Mouse (Mus musculus): Measurements from ENCODE around the gene Col15a1. TPM values are rescaled to one million over a fixed set of nuclear protein-coding genes. Genes with fewer than 3 reads are reported as not detected.
A peak's percentile ranks its signal among the peaks of the same experiment; 100 is the strongest.

Col15a1 gene
- polyA plus RNA-seq, 1 experiment from 2014 or later = 18.3 TPM

DNA sequence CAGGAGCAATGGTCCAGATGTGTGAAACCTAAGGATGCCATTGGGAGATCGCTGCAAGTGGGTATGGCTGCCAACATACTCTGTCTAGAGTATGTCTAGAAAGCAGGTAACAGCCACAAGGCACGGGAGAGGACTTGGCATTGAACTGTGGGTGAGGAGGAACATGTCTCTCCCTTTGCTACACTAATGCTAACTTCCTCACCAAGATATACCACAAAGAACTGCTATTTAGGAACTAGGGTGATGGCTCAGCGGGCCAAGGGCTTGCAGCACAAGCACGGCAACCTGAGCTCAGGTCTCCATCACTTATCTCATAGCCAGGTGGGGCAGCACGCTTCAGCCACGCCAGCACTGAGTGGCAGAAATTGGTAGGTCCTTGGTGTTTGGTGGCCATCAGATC is 103.5 kb downstream of the Col15a1 start:
- no peak for ATAC-seq (ENCODE audit: insufficient number of reproducible peaks, insufficient read depth, low FRiP score, low TSS enrichment, low read depth)
- no peak overlapping the region for H3K27ac ChIP-seq
- H3K9me3 ChIP-seq = no peaks in the 10 kb centered on the region
- 90% methylated on average over 6 of the region's 6 CpGs for WGBS
- H3K27me3 ChIP-seq = no peaks in the 10 kb centered on the region
- H3K9ac ChIP-seq = no peak overlapping the region
- H3K4me1 ChIP-seq = peaks cover 11% of the 10 kb centered on the region
- H3K4me2 ChIP-seq = no peak overlapping the region
- no peak overlapping the region for H3K4me3 ChIP-seq
- H3K36me3 ChIP-seq = no peaks in the 10 kb centered on the region

DNA sequence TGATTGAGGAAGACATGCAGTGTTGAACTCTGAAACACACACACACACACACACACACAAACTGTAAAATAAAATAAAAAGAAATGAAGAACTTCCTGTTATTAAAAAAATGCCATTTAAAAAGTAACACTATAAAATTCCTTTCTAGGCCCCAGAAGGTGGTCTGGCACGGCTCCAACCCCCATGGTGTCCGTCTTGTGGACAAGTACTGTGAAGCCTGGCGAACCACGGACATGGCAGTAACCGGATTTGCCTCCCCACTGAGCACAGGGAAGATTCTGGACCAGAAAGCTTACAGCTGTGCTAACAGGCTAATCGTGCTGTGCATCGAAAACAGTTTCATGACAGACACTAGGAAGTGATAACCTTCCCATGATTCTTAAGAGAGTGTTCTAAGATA is 104.0 kb downstream of the Col15a1 start:
- Histone ChIP-seq H3K4me2 (no peak overlapping the region), H3K27ac (no peak overlapping the region), H3K4me1 (peaks cover 11% of the 10 kb centered on the region), H3K36me3 (no peaks in the 10 kb centered on the region), H3K9me3 (no peaks in the 10 kb centered on the region), H3K4me3 (no peak overlapping the region), H3K27me3 (no peaks in the 10 kb centered on the region), H3K9ac (no peak overlapping the region)
- no peak for ATAC-seq (ENCODE audit: insufficient number of reproducible peaks, insufficient read depth, low FRiP score, low TSS enrichment, low read depth)
- 63% methylated on average over 7 of the region's 7 CpGs for WGBS

DNA sequence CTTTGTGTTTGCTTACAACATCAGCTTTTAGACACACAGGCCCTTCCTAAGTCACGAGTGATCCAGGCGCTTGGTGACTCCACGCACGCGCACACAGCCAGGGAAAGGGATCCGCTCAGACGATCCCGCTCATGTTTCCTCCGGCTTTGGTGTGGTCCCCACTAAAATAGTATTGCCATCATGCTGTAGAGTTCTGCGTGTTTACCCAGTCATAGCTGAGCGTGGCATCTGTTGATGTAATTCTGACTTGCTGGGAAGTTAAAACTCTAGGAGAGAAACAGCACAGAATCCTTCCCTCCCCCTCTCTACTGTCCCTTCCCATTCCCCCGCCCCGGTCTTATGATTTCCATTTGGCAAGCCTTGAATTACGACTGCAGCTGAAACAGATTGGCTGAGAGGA is 104.7 kb downstream of the Col15a1 start:
- 51% methylated on average over 14 of the region's 14 CpGs for WGBS
- Histone ChIP-seq H3K4me1 (peaks cover 11% of the 10 kb centered on the region), H3K4me2 (peak overlapping the region; percentile 38), H3K27ac (peak overlapping the region; percentile 74), H3K9me3 (no peaks in the 10 kb centered on the region), H3K9ac (no peak overlapping the region), H3K36me3 (no peaks in the 10 kb centered on the region), H3K4me3 (peak overlapping the region; percentile 11; the same call in 1 of the 2 replicates), H3K27me3 (no peaks in the 10 kb centered on the region)
- ATAC-seq (ENCODE audit: insufficient number of reproducible peaks, insufficient read depth, low FRiP score, low TSS enrichment, low read depth) = no peak

DNA sequence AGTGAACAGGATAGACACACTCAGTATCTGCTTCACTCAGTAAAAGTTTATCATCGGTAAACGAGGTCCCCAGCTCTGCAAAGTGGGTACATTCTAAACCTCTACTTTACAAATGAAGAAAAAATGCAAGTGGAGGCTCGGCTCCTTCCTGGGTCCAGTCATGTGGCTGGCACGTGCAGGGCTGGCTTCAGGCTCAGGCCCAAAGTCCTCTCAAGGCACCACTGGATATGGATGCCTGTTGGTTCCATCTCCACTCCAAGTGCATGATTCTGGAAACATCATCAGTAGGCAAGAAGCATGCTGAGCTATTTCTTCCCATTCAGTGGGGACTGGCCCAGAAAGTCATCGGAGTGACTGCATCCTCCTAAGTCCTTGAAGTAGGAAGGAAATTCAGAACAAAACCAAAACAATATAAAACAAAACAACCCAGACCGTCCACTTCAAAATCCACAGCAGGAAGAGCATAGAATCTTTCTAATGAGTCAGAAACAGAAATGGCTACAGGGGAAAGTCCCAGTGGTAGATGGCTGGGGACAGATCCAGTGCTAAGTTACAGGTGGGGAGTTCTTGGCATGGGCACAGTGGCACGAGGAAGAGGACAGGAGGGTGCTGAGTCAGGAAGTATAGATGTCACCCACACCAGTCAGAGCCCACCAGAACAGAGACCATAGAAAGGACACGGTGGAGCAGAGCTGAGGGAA is 105.9 kb downstream of the Col15a1 start:
- Histone ChIP-seq H3K9ac (no peak overlapping the region), H3K4me1 (peaks cover 15% of the 10 kb centered on the region), H3K9me3 (no peaks in the 10 kb centered on the region), H3K27ac (no peak overlapping the region), H3K4me2 (no peak overlapping the region), H3K4me3 (no peak overlapping the region), H3K36me3 (no peaks in the 10 kb centered on the region), H3K27me3 (no peaks in the 10 kb centered on the region)
- 86% methylated on average over 8 of the region's 8 CpGs for WGBS
- no peak for ATAC-seq (ENCODE audit: insufficient number of reproducible peaks, insufficient read depth, low FRiP score, low TSS enrichment, low read depth)

DNA sequence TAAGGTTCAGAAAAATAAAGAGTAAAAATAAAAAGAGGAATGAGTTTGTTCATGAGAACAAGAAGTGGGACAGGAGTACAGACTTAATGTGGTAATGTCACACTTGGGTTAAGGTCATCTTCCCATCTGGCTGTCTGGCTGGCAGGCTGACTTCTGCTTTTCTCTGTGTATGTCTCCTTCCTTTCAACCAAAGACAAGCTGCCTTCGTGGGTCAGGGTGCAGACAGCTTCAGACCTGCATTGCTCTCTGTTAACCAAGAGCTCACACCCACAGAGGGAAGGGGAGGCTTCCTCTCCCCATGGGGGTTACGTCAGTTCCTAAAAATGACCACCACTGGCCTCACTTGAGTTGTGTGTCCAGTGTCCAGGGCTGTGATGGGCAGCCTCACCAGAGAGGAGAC is 107.5 kb downstream of the Col15a1 start:
- H3K4me1 ChIP-seq = peaks cover 15% of the 10 kb centered on the region
- H3K27ac ChIP-seq = no peak overlapping the region
- no peaks in the 10 kb centered on the region for H3K36me3 ChIP-seq
- H3K4me2 ChIP-seq = no peak overlapping the region
- 79% methylated on average over 2 of the region's 2 CpGs for WGBS
- no peak overlapping the region for H3K9ac ChIP-seq
- 0 out of 2 replicates have a peak, but pooled peaks cover 2% of the 10 kb centered on the region for H3K9me3 ChIP-seq
- no peaks in the 10 kb centered on the region for H3K27me3 ChIP-seq
- H3K4me3 ChIP-seq = no peak overlapping the region
- no peak for ATAC-seq (ENCODE audit: insufficient number of reproducible peaks, insufficient read depth, low FRiP score, low TSS enrichment, low read depth)

DNA sequence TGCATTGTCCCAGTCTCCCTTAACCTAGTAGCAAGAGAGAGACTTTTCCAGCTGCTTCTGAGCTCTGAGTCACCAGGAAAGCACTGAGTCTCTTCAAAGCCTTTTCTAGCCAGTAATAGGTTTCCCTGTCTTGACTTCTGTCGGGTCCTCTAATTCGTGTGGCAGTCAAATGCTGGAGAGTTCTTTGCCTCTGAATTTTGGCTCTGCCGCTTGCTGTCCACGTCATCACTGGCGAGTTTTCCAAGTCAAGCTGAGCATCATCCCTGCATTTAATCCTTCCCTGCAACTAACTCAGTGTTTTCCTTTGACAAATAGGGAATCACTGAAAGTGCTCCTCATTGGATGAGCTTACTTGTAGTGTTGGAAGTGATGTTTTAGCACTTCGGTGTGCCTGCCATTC is 108.5 kb downstream of the Col15a1 start:
- Histone ChIP-seq H3K4me3 (no peak overlapping the region), H3K27me3 (no peaks in the 10 kb centered on the region), H3K4me1 (peaks cover 15% of the 10 kb centered on the region), H3K27ac (no peak overlapping the region), H3K9me3 (0 out of 2 replicates have a peak, but pooled peaks cover 2% of the 10 kb centered on the region), H3K9ac (no peak overlapping the region), H3K36me3 (no peaks in the 10 kb centered on the region), H3K4me2 (no peak overlapping the region)
- WGBS = 75% methylated on average over 6 of the region's 6 CpGs
- ATAC-seq (ENCODE audit: insufficient number of reproducible peaks, insufficient read depth, low FRiP score, low TSS enrichment, low read depth) = no peak

DNA sequence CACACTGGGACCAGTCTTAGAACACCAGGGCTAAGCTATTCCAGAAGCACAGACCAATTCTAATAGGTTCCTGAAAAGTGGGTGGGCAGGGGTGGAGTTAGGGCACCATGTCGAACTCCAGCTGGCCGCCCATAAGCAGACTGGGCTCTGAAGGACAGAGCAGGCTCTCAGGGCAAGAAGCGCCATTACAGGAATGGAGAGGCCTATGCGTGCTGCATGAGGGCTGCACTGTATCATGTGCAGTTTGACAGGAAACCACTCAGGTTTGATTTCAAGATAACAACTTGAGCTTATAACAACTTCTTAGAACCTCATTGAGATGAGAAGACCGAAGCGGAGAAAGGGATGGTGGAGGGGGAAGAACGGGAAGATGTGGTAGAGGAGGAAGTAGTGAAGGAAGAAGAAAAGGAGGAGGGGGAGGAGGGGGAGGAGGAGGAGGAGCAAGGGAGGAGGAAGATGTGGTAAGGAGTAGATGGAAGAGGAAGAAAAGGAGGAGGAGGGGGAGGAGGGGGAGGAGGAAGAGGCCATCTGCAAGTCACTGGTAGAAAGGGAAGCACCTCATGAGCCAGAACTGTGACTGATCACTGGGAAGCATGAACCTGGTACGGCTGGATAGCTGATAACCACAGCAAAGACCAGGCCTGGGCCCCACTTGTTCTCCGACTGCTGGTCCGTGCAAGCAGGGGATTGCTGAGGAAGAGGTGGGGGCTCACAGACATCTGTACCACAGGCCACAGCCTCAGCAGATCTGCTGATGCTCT is 111.8 kb downstream of the Col15a1 start:
- H3K36me3 ChIP-seq = no peaks in the 10 kb centered on the region
- H3K27ac ChIP-seq = no peak overlapping the region
- no peak overlapping the region for H3K4me2 ChIP-seq
- H3K4me3 ChIP-seq = no peak overlapping the region
- ATAC-seq (ENCODE audit: insufficient number of reproducible peaks, insufficient read depth, low FRiP score, low TSS enrichment, low read depth) = no peak
- WGBS = 75% methylated on average over 10 of the region's 10 CpGs
- peaks cover 7% of the 10 kb centered on the region; the same call in 1 of the 2 replicates for H3K4me1 ChIP-seq
- no peak overlapping the region for H3K9ac ChIP-seq
- 0 out of 2 replicates have a peak, but pooled peaks cover 2% of the 10 kb centered on the region for H3K9me3 ChIP-seq
- H3K27me3 ChIP-seq = no peaks in the 10 kb centered on the region

DNA sequence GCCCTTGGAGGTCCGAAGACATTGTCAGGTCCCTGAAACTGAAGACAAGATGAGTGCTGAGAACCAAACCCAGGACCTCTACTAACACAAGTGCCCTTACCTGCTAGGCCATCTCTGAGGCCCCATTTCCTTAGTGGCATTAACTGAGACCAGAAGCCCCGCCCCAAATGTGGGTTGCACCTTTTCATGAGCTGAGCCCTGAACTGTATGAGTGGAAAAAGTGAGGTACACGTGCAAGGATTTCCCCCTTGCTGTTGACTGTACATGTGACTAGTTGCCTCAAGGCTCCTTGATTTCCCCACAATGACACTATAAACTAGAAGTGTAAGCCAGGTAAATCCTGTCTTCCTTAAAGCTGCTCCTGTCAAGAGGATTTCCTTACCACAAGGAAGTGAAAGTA is 114.4 kb downstream of the Col15a1 start:
- H3K4me3 ChIP-seq = no peak overlapping the region
- no peak overlapping the region for H3K9ac ChIP-seq
- H3K27ac ChIP-seq = no peak overlapping the region
- H3K27me3 ChIP-seq = no peaks in the 10 kb centered on the region
- no peak for ATAC-seq (ENCODE audit: insufficient number of reproducible peaks, insufficient read depth, low FRiP score, low TSS enrichment, low read depth)
- H3K4me2 ChIP-seq = no peak overlapping the region
- H3K36me3 ChIP-seq = no peaks in the 10 kb centered on the region
- H3K4me1 ChIP-seq = peaks cover 7% of the 10 kb centered on the region; the same call in 1 of the 2 replicates
- 0 out of 2 replicates have a peak, but pooled peaks cover 2% of the 10 kb centered on the region for H3K9me3 ChIP-seq
- 77% methylated on average over 3 of the region's 3 CpGs for WGBS

DNA sequence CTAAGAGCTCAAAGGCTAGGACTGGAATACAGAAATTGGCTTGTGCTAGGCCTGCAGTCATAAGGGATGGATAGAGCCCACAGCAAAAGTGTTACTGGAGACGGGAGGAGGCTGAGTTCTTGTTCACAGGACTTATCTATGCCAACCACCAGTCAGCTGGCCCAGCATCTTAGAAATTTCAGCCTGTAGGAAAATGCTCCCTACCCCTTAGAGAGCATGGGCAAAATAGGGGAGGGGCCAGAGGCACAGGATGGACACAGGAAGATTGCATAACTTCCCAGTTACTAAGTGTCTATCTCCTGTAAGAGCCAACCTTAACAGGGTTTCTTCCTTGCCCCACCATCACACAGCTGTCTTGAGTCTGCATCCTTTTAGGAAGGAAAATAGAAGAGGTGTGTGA is 116.2 kb downstream of the Col15a1 start:
- no peaks in the 10 kb centered on the region for H3K27me3 ChIP-seq
- no peaks in the 10 kb centered on the region for H3K36me3 ChIP-seq
- H3K9ac ChIP-seq = no peak overlapping the region
- no peak overlapping the region for H3K27ac ChIP-seq
- H3K4me3 ChIP-seq = no peak overlapping the region
- H3K4me1 ChIP-seq = 0 out of 2 replicates have a peak, but pooled peaks cover 3% of the 10 kb centered on the region
- ATAC-seq (ENCODE audit: insufficient number of reproducible peaks, insufficient read depth, low FRiP score, low TSS enrichment, low read depth) = no peak
- 0 out of 2 replicates have a peak, but pooled peaks cover 2% of the 10 kb centered on the region for H3K9me3 ChIP-seq
- no peak overlapping the region for H3K4me2 ChIP-seq
- WGBS = 70% methylated on average over 1 of the region's 1 CpGs

DNA sequence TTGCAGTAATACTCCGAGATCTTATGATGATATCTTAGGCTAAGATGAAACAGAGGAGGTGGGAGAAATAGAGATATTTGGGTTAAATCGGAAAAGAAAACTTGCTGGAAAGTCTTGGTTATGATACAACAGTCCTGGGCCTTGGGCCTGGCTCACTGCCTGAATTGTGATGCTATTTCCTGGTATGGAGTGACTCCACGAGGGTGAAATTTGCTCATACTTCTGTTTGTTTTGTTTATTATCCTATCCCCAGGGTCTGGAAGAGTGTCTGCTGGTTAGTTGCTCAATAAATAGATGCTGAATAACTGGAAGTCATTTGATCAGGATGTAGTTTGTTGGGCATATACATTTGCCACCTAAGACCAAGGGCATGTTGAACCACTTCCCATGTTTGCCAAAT is 119.8 kb downstream of the Col15a1 start:
- Histone ChIP-seq H3K4me3 (no peak overlapping the region), H3K9ac (no peak overlapping the region), H3K27me3 (no peaks in the 10 kb centered on the region), H3K4me2 (no peak overlapping the region), H3K27ac (no peak overlapping the region), H3K4me1 (no peaks in the 10 kb centered on the region), H3K36me3 (no peaks in the 10 kb centered on the region), H3K9me3 (no peaks in the 10 kb centered on the region)
- ATAC-seq (ENCODE audit: insufficient number of reproducible peaks, insufficient read depth, low FRiP score, low TSS enrichment, low read depth) = no peak
- WGBS = 73% methylated on average over 3 of the region's 3 CpGs

DNA sequence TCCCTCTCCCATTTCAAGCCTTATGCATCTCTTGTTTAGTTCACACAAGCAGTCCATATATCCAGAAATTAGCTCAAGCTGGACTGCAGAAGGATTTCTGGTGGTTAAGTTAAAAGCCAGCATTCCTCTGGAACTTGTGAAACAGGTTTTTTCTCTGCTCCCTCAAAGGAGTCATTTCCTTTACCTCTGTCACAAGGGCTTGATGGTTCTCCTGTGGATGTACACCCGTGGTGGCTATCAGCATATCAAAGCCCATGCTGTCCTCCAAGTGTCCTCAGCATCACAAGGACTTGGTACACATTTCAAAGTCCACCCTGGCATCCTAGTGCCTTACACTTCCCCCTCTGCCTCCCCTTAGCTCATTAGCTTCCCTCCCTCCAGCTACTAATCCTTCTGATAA is 121.3 kb downstream of the Col15a1 start:
- Histone ChIP-seq H3K9me3 (no peaks in the 10 kb centered on the region), H3K4me2 (no peak overlapping the region), H3K4me3 (no peak overlapping the region), H3K36me3 (no peaks in the 10 kb centered on the region), H3K4me1 (no peaks in the 10 kb centered on the region), H3K27me3 (no peaks in the 10 kb centered on the region), H3K27ac (no peak overlapping the region), H3K9ac (no peak overlapping the region)
- no peak for ATAC-seq (ENCODE audit: insufficient number of reproducible peaks, insufficient read depth, low FRiP score, low TSS enrichment, low read depth)
- 6% methylated on average over 1 of the region's 1 CpGs for WGBS
